Mouse (Mus musculus) limb, embryonic 13.5 days (tissue): ENCODE data around the gene 1500011B03Rik. TPM values are rescaled to one million over a fixed set of nuclear protein-coding genes. Genes with fewer than 3 reads are reported as not detected.

Source experiments
- ATAC-seq: fragments of 200-750 bp; cut with Nextera tagmentation; 2 replicates; pipeline ENCODE4 v1.8.0; 2017; ENCODE audit warnings: low read depth, moderate number of reproducible peaks, moderate TSS enrichment; ENCODE audit not compliant: low FRiP score
- H3K27ac ChIP-seq: fragments of 300-500 bp; sonication (generic); 2 replicates; pipeline ENCODE4 v1.5.1; 2015; ENCODE audit warnings: inconsistent platforms, mild to moderate bottlenecking, moderate library complexity
- H3K27me3 ChIP-seq: fragments of 300-500 bp; sonication (generic); 2 replicates; pipeline ENCODE4 v1.6.1; 2015; ENCODE audit warnings: mild to moderate bottlenecking, inconsistent platforms
- H3K36me3 ChIP-seq: fragments of 300-500 bp; sonication (generic); 2 replicates; pipeline ENCODE4 v1.6.1; 2015; ENCODE audit warnings: inconsistent platforms, mild to moderate bottlenecking, moderate library complexity
- H3K4me1 ChIP-seq: fragments of 300-500 bp; sonication (generic); 2 replicates; pipeline ENCODE4 v1.6.1; 2015; ENCODE audit warnings: inconsistent platforms
- H3K4me2 ChIP-seq: fragments of 300-500 bp; sonication (generic); replicated peaks from 2 replicates; pipeline ENCODE4 v1.6.1; 2015; ENCODE audit warnings: inconsistent platforms, mild to moderate bottlenecking, moderate library complexity
- H3K4me3 ChIP-seq: fragments of 300-500 bp; sonication (generic); 2 replicates; pipeline ENCODE4 v1.5.1; 2015; ENCODE audit warnings: moderate library complexity, mild to moderate bottlenecking, inconsistent platforms
- H3K9ac ChIP-seq: fragments of 300-500 bp; sonication (generic); 2 replicates; pipeline ENCODE4 v1.6.1; 2015; ENCODE audit warnings: mild to moderate bottlenecking, inconsistent platforms
- H3K9me3 ChIP-seq: fragments of 300-500 bp; sonication (generic); 2 replicates; pipeline ENCODE4 v1.6.1; 2016; ENCODE audit warnings: inconsistent platforms
- WGBS: fragments of 180-500 bp; shearing (Covaris S2); methylation state at CpG from one replicate; pipeline ENCODE4 v1.1.7; 2015; 5-methylcytosine and 5-hydroxymethylcytosine counted together
- polyA plus RNA-seq: library from polyadenylated mRNA; unstranded; fragments of >200 nt; fragmentation: Nextera tagmentation; extraction: Ambion mirVana; gene quantifications from 2 replicates; pipeline ENCODE4 v1.2.1, GENCODE M21; 2015

1500011B03Rik gene
- polyA plus RNA-seq, 1 experiment from 2014 or later, result 93.9 TPM

DNA sequence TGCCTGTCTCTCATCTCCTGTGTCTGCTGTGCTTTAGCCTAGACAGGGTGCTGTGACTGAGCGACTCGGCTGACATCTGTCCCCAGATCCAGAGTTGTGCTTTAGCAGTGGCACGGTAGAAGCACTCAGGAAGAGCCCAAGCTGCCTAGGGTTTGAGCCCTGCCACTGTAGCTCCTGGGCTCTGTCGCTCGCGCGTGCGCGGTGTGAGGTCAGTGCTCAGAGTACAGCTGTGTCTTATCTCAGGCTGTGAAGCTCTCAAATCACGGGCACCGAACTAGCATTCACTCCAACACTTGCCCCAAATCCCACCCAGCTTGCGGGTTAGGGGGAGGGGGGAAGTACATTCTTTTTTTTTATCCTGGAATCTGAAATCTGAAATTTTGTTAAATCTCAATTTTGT is 13.6 kb upstream of the 1500011B03Rik start:
- H3K27ac ChIP-seq, result no peak overlapping the region
- peaks cover 1% of the 10 kb centered on the region; the same call in 1 of the 2 replicates for H3K4me1 ChIP-seq
- no peak for ATAC-seq
- H3K9ac ChIP-seq, result no peak overlapping the region
- no peaks in the 10 kb centered on the region for H3K36me3 ChIP-seq
- WGBS, result 60% methylated on average over 12 of the region's 12 CpGs
- no peak overlapping the region for H3K4me2 ChIP-seq
- H3K4me3 ChIP-seq, result no peak overlapping the region
- no peaks in the 10 kb centered on the region for H3K27me3 ChIP-seq
- no peaks in the 10 kb centered on the region for H3K9me3 ChIP-seq

DNA sequence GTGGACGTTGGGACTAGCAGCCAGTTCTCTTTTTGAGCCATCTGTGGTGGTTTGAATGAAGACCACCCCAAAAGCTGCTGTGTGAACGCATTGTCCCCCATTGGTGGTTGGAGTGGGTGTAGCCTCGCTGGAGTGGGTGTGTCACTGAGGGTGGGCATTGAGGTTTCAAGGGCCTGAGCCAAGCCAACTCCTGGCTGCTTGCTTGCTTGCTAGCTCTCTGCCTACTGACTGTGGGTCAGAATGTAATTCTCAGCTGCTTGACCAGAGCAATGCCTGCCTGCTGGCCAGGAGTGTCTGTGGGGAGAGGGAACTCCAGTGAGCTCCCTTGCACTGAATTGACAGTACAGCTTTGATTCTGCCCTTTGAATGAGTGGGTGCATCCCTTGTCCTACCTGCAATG is 6.5 kb upstream of the 1500011B03Rik start:
- ATAC-seq, result no peak
- Histone ChIP-seq H3K4me2 (no peak overlapping the region), H3K9me3 (no peaks in the 10 kb centered on the region), H3K27ac (no peak overlapping the region), H3K36me3 (no peaks in the 10 kb centered on the region), H3K4me3 (no peak overlapping the region), H3K9ac (no peak overlapping the region), H3K27me3 (no peaks in the 10 kb centered on the region), H3K4me1 (no peaks in the 10 kb centered on the region)
- 68% methylated on average over 3 of the region's 3 CpGs for WGBS

DNA sequence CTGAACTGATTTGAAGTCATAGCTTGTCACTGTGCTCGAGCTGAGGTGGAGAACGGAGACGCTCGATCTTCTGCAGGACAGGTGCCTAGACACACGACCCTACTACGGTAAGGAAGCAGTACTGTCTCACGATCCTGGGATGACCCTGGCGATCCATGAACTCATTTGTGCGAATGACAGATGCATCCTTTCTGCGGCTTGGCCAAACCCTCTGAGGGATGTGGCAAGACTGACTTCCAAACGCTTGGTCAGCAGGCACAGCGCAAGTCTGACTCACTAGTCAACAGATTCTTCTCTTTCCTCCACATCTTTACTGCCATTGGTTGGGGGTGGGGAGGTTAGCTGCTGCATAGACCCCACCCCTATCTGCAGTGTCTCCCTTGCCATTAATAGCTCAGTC is 4.2 kb upstream of the 1500011B03Rik start:
- H3K27ac ChIP-seq, result no peak overlapping the region
- no peaks in the 10 kb centered on the region; the same call in 1 of the 2 replicates for H3K9me3 ChIP-seq
- WGBS, result 88% methylated on average over 12 of the region's 12 CpGs
- ATAC-seq, result no peak
- no peak overlapping the region for H3K9ac ChIP-seq
- H3K36me3 ChIP-seq, result peaks cover under 1% of the 10 kb centered on the region; the same call in 1 of the 2 replicates
- H3K4me2 ChIP-seq, result no peak overlapping the region
- H3K4me3 ChIP-seq, result no peak overlapping the region
- no peaks in the 10 kb centered on the region for H3K27me3 ChIP-seq
- H3K4me1 ChIP-seq, result no peaks in the 10 kb centered on the region

DNA sequence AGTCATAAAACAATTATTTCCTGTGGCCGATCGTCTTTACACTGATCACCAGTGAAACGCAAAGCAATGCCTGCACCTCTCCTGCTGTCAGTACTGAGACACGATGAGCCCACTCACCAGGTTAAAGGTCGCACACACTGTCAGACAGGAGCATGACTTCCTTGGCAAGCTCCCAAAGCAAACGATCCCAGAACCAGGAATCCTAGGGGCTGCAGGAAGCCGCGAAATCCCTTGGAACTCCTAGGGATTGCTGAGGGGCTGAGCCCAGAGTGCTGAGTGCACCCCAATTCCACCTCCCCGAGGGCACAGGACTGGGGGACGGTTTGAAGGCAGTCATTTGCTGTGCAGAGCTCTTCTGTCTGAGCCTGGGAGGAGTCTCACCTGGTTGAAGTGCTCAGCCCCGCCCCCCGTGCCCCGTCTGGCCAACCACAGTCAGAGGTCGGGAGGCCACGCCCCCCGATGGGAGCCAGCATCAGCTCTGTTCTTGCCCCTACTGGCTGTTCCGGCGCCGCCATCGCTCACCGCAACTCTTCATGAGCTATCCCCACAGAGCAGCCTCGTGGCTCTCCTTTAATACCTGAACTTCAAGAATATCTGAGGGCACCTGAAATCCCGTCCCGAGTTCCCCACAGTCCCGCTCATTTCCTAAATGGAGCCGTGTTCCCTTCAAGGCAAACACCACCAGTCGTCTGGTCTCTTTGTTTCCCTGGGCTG is 2.9 kb upstream of the 1500011B03Rik start:
- H3K9me3 ChIP-seq, result peaks cover 5% of the 10 kb centered on the region
- peaks cover 13% of the 10 kb centered on the region for H3K36me3 ChIP-seq
- peak overlapping the region; percentile 46 for H3K9ac ChIP-seq
- peak overlapping the region; percentile 62 for H3K4me2 ChIP-seq
- no peaks in the 10 kb centered on the region for H3K27me3 ChIP-seq
- H3K4me1 ChIP-seq, result no peaks in the 10 kb centered on the region
- peak overlapping the region; percentile 41 for H3K4me3 ChIP-seq
- peak; percentile 86 for ATAC-seq
- 9% methylated on average over 27 of the region's 27 CpGs for WGBS
- peak overlapping the region; percentile 49; the same call in 1 of the 2 replicates for H3K27ac ChIP-seq

DNA sequence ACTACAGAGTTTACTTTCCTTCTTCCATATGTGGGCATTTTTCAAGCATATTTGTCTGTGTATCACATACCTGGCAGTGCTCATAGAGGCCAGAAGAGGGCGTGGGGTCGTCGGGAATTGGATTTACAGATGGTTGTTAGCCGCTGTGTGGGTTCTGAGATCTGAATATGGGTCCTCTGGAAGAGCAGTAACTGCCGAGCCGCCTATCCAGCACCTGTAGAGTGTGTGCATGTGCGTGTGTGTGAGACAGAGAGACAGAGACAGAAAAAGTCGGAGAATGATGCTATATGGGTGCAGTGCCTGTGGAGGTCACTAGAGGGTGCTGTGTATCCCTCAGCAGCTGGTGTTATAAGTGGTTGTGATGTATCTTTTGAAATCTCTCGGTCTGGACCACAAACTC is 929 bp upstream of the 1500011B03Rik start:
- H3K4me1 ChIP-seq, result no peaks in the 10 kb centered on the region
- H3K9me3 ChIP-seq, result peaks cover 5% of the 10 kb centered on the region
- no peaks in the 10 kb centered on the region for H3K27me3 ChIP-seq
- H3K9ac ChIP-seq, result no peak overlapping the region
- no peak for ATAC-seq
- H3K4me3 ChIP-seq, result no peak overlapping the region
- no peak overlapping the region for H3K27ac ChIP-seq
- peak overlapping the region; percentile 32; the same call in 1 of the 2 replicates for H3K4me2 ChIP-seq
- peaks cover 21% of the 10 kb centered on the region for H3K36me3 ChIP-seq
- 20% methylated on average over 9 of the region's 9 CpGs for WGBS

DNA sequence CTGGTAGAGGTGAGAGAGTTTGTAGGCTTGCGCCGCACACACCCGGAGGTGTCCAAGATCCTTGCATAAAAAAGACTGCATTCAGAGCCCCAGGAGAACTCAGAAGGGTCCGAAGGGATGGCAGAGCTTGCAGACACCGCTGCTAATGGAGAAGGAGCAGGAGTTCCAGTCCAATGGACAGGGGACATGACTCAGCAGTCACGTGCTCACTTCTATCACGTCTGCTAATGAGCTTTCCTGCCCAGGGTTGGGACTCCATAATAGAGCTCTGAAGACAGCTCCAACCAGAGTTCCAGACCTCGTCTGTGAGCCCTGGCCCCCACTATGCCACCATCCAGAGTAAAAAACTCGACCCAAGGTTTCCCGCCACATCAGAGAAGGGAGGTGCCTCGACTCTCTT is 5.1 kb downstream of the 1500011B03Rik start:
- Histone ChIP-seq H3K9ac (no peak overlapping the region), H3K4me2 (no peak overlapping the region), H3K4me1 (no peaks in the 10 kb centered on the region), H3K9me3 (peaks cover 11% of the 10 kb centered on the region), H3K27ac (no peak overlapping the region), H3K36me3 (peaks cover 33% of the 10 kb centered on the region), H3K4me3 (no peak overlapping the region), H3K27me3 (no peaks in the 10 kb centered on the region)
- no peak for ATAC-seq
- WGBS, result 82% methylated on average over 11 of the region's 11 CpGs

DNA sequence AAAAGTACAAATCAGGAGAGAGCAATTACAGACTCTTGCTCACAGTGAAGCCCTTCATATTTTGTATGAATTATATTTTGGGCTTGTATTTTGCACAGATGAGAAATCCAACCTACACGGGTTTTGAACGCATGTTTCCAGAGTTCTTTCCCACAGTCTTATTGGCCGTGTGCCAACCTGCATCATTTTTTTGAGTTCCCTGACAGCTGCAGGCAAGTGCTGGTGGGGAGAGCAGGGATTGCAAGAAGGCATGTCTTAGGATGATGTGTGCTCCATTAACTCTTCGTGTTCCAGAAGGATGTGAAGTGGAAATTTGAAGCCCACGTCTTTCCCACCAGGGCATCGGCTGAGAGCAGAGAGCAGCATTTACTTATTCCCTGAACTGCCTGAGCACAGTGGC is 6.7 kb downstream of the 1500011B03Rik start:
- ATAC-seq, result no peak
- 59% methylated on average over 6 of the region's 6 CpGs for WGBS
- peaks cover 9% of the 10 kb centered on the region for H3K9me3 ChIP-seq
- H3K4me3 ChIP-seq, result no peak overlapping the region
- no peak overlapping the region for H3K27ac ChIP-seq
- no peaks in the 10 kb centered on the region for H3K27me3 ChIP-seq
- no peak overlapping the region for H3K9ac ChIP-seq
- peaks cover 10% of the 10 kb centered on the region; the same call in 1 of the 2 replicates for H3K4me1 ChIP-seq
- H3K36me3 ChIP-seq, result peaks cover 25% of the 10 kb centered on the region
- no peak overlapping the region for H3K4me2 ChIP-seq

DNA sequence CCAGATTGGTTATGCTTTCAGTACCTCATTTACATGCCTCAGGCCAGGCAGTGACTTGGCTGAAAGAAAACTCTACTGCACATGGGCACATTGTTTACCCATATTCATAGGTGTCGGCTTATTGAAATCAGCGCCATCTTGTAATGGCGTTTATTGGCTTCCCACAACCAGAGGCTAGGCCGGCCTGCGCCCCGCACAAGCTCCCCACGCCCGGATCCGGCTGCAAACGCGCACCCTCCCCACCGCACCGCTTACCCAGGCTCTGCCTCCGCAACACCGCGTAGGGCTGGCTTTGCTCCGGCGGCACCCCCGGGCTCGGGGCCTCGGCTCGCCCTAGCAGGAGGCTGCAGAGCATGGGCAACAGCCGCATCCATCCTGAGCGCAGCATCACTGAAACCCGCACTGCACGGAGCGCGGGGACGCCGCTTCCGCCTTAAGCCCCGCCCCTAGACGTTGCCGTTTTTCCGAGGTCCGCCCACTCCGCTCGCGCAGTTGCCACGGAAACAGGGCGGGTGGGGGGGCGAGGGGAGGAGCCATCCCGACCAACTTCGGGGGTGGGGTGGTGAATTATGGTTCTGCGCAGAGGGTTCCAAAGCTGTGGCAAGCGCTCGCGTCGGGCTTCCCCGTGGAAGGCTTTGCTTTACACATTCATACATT is 9.6 kb downstream of the 1500011B03Rik start:
- Histone ChIP-seq H3K9me3 (peaks cover 6% of the 10 kb centered on the region; the same call in 1 of the 2 replicates), H3K4me1 (peaks cover 16% of the 10 kb centered on the region; the same call in 1 of the 2 replicates), H3K9ac (peak overlapping the region; percentile 86), H3K4me2 (peak overlapping the region; percentile 64), H3K36me3 (peaks cover 29% of the 10 kb centered on the region), H3K27me3 (no peaks in the 10 kb centered on the region), H3K27ac (peak overlapping the region; percentile 76), H3K4me3 (peak overlapping the region; percentile 94)
- peak; percentile 95 for ATAC-seq
- WGBS, result under 1% methylated on average over 50 of the region's 50 CpGs

DNA sequence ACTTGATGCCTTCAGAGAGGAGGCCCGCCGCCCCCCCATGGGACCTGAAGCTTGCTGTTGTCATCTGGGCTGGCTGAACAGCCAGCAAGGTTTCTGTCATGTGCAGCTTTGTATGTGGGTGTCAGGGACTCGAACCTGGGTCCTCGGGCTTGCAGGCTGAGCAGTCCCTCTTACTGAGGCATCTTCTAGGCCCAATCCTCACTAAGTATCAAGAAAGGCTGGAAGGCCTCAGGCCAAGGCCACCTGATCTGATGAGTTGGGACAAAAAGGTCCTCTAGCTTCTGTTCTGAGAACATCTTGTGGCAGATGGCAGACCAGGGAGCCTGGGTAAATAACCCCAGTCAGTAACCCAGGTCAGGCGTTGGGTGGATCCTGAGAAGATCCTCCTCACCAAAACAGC is 13.4 kb downstream of the 1500011B03Rik start:
- peaks cover 45% of the 10 kb centered on the region for H3K4me1 ChIP-seq
- H3K27me3 ChIP-seq, result no peaks in the 10 kb centered on the region
- ATAC-seq, result no peak
- no peak overlapping the region for H3K9ac ChIP-seq
- no peak overlapping the region for H3K27ac ChIP-seq
- no peaks in the 10 kb centered on the region for H3K9me3 ChIP-seq
- 96% methylated on average over 5 of the region's 5 CpGs for WGBS
- H3K4me2 ChIP-seq, result no peak overlapping the region
- H3K36me3 ChIP-seq, result peaks cover 42% of the 10 kb centered on the region
- no peak overlapping the region for H3K4me3 ChIP-seq

DNA sequence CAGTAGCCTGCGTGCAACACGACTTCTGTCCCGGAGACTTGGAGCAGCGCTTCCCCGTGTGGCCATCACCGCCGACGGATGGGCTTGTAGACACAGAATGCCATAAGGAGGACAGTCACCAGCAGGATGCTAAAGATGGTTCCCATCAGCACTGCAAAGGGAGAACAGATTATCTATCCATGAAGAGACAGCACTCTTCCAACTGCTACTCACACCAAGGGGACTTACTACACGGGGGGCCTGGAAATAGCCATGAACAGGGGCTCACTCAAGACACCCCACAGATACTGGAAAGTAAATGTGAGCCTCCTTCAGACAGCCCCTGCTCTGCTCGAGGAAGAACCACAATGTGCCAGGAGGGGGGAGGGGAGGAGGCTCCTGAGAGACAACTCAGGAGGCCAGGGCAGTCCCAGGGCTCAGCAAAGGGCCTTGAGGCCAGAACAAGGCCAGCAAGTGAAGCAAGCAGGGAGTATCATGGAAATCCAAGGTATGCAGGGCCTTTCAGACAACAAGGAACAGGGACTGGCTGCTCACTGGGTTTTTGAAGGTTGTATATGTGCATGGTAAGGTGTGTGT is 14.0 kb downstream of the 1500011B03Rik start:
- Histone ChIP-seq H3K27ac (no peak overlapping the region), H3K27me3 (no peaks in the 10 kb centered on the region), H3K4me2 (no peak overlapping the region), H3K4me1 (peaks cover 45% of the 10 kb centered on the region), H3K4me3 (no peak overlapping the region), H3K9me3 (no peaks in the 10 kb centered on the region), H3K36me3 (peaks cover 47% of the 10 kb centered on the region), H3K9ac (no peak overlapping the region)
- WGBS, result 81% methylated on average over 10 of the region's 10 CpGs
- ATAC-seq, result no peak

DNA sequence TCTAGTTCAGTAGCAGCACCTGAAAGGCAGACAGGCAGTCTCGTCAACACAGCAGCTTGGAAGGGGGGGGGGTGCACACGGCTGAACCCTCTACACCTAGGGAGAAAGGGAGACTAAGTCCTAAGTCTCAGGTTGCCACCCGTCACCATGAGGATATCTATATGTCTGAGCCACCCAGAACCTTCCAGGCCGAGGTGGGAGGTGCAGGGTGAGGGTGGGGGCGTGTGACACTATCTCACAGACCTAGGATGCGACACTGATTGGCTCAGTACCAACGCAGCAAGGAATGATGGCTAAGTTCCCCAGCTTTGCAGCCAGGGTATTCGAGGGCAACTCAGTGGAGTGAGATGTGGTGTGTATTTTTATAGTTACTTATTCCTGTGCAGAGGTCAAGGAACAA is 14.9 kb downstream of the 1500011B03Rik start:
- Histone ChIP-seq H3K27ac (no peak overlapping the region), H3K4me1 (peaks cover 45% of the 10 kb centered on the region), H3K4me2 (no peak overlapping the region), H3K36me3 (peaks cover 56% of the 10 kb centered on the region), H3K9ac (no peak overlapping the region), H3K9me3 (no peaks in the 10 kb centered on the region), H3K4me3 (no peak overlapping the region), H3K27me3 (no peaks in the 10 kb centered on the region)
- 51% methylated on average over 8 of the region's 8 CpGs for WGBS
- ATAC-seq, result no peak

DNA sequence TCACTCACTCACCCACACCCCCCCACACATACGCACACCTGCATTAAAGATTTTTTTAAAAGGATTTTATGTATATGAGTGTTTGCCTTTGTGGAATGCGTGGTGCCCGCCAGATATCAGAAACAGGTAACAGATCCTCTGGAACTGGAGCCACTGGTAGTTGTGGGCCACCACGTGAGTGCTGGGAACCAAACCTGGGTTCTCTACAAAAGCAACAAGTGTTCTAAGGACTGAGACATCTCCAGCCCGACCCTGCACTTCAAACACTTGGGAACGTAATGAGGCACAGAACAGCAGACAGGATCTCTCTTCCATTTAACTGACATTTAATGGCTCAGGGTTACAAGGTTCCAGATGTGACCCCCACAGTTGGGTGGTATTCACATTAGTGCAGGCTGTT is 15.4 kb downstream of the 1500011B03Rik start:
- peaks cover 61% of the 10 kb centered on the region for H3K36me3 ChIP-seq
- no peak for ATAC-seq
- H3K27me3 ChIP-seq, result no peaks in the 10 kb centered on the region
- H3K9ac ChIP-seq, result no peak overlapping the region
- H3K4me3 ChIP-seq, result no peak overlapping the region
- no peak overlapping the region for H3K4me2 ChIP-seq
- peak overlapping the region; percentile 65 for H3K27ac ChIP-seq
- WGBS, result 44% methylated on average over 6 of the region's 6 CpGs
- H3K4me1 ChIP-seq, result peaks cover 44% of the 10 kb centered on the region
- H3K9me3 ChIP-seq, result no peaks in the 10 kb centered on the region
